Mouse (Mus musculus): ENCODE measurements around the gene Dnal4. TPM values are rescaled to one million over a fixed set of nuclear protein-coding genes. Genes with fewer than 3 reads are reported as not detected.

Gene Dnal4
- polyA plus RNA-seq, 1 experiment, result 18.7 TPM

DNA sequence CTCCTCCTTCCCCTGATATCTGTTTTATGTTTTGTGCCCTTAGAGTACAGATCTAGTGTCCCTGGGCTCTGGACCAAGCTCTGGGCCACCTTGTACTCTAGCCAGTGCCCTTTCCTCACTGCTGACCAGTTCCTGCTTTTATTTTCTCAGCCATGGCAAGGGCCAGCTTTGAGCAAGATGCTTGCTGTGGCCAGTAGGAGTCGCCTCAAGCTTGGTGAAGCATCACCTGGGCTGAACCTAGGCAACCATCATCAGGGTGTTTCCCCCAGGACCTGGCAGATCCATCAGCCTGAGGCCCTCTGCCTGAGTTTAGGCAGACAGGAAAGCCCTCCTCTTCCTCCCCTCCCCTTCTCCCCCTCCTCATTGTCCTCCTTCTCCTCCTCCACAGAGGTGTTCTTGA, 54.2 kb downstream of the Dnal4 start:
- H3K27ac ChIP-seq (ENCODE audit: insufficient read depth, low read depth, low read length), result no peak overlapping the region
- no peak for TF ChIP-seq POLR2A (IDR thresholded peaks at IDR 0.05; ENCODE audit: low read depth, low read length)
- peak; percentile 58; the same call in 1 of the 2 replicates for TF ChIP-seq CTCF (IDR thresholded peaks at IDR 0.05; ENCODE audit: extremely low read depth, insufficient read length, insufficient replicate concordance, low read depth, low read length)
- H3K27me3 ChIP-seq (ENCODE audit: control insufficient read depth, insufficient read depth, low read length), result no peaks in the 10 kb centered on the region
- no peaks in the 10 kb centered on the region for H3K4me1 ChIP-seq (ENCODE audit: control insufficient read depth, insufficient read depth, insufficient read length, low read length)
- H3K4me3 ChIP-seq (ENCODE audit: low read depth, low read length), result no peak overlapping the region
- H3K36me3 ChIP-seq (ENCODE audit: control insufficient read depth, insufficient read depth, low read length), result peaks cover 39% of the 10 kb centered on the region
- 28% methylated on average over 1 of the region's 1 CpGs for WGBS

DNA sequence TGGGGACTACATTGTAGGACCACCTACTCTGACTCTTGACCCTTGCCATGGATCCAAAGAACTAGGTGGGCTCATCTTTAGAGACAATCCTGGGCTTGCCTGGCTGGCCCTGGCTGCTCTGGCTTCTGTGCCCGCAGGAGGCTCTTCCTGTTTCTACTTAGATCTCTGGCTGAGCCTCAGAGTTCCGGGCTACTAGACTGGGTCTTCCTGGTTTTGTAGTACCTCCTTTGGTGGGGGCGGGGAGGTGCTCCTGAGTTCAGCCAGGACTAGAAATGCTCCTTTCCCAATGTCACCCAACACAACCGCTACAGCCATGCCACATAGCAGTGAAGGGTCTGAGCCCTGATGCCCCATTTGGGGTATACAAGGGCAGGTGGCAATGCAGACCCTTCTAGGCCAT, 56.9 kb downstream of the Dnal4 start:
- Histone ChIP-seq H3K27ac (ENCODE audit: insufficient read depth, low read depth, low read length) (no peak overlapping the region), H3K36me3 (ENCODE audit: control insufficient read depth, insufficient read depth, low read length) (peaks cover 50% of the 10 kb centered on the region), H3K4me1 (ENCODE audit: control insufficient read depth, insufficient read depth, insufficient read length, low read length) (no peaks in the 10 kb centered on the region), H3K27me3 (ENCODE audit: control insufficient read depth, insufficient read depth, low read length) (no peaks in the 10 kb centered on the region), H3K4me3 (ENCODE audit: low read depth, low read length) (no peak overlapping the region)
- TF ChIP-seq POLR2A (IDR thresholded peaks at IDR 0.05; ENCODE audit: low read depth, low read length) (no peak), CTCF (IDR thresholded peaks at IDR 0.05; ENCODE audit: extremely low read depth, insufficient read length, insufficient replicate concordance, low read depth, low read length) (no peak)
- 83% methylated on average over 4 of the region's 4 CpGs for WGBS

DNA sequence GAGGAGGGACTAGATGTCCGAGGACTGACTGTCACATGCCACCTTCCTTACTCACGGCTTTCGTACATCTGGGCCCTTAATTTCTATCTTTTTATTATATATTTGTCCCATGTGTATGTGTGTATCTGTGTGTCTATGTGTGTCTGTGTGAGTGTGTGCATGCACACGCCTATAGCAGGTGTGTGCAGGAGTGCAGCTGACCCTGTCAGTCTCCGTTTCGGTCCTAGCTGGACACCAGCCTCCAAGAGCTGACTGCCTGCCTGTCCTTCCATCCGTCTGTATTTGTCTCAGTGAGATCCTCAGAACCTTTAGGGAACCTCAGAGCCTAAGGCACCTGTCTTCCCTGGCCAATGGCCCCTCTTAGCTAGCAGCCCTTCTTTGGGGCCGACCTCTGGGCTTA, 57.4 kb downstream of the Dnal4 start:
- H3K4me1 ChIP-seq (ENCODE audit: control insufficient read depth, insufficient read depth, insufficient read length, low read length), result no peaks in the 10 kb centered on the region
- no peaks in the 10 kb centered on the region for H3K27me3 ChIP-seq (ENCODE audit: control insufficient read depth, insufficient read depth, low read length)
- no peak overlapping the region for H3K4me3 ChIP-seq (ENCODE audit: low read depth, low read length)
- H3K27ac ChIP-seq (ENCODE audit: insufficient read depth, low read depth, low read length), result no peak overlapping the region
- WGBS, result 91% methylated on average over 8 of the region's 8 CpGs
- no peak for TF ChIP-seq CTCF (IDR thresholded peaks at IDR 0.05; ENCODE audit: extremely low read depth, insufficient read length, insufficient replicate concordance, low read depth, low read length)
- no peak for TF ChIP-seq POLR2A (IDR thresholded peaks at IDR 0.05; ENCODE audit: low read depth, low read length)
- H3K36me3 ChIP-seq (ENCODE audit: control insufficient read depth, insufficient read depth, low read length), result peaks cover 51% of the 10 kb centered on the region

DNA sequence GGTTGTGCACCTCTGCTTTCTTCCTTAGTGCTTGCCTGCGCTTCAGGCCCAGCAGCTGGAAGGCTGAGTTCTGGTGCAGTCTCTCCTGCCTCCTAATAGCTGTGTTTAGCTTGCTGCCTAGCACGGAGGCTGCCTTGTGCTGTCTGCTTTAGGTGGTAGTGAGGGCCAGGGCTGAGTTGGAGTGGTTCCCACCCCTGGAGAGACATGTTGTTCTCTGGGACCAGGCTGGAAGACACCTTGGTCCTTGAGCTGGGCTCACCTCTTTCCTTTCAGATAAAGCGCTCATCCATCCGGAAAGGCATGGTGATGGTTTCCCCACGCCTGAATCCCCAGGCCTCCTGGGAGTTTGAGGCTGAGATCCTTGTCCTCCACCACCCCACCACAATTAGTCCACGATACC, 60.9 kb downstream of the Dnal4 start:
- H3K4me1 ChIP-seq (ENCODE audit: control insufficient read depth, insufficient read depth, insufficient read length, low read length), result no peaks in the 10 kb centered on the region
- peaks cover 72% of the 10 kb centered on the region for H3K36me3 ChIP-seq (ENCODE audit: control insufficient read depth, insufficient read depth, low read length)
- 93% methylated on average over 6 of the region's 6 CpGs for WGBS
- H3K27ac ChIP-seq (ENCODE audit: insufficient read depth, low read depth, low read length), result no peak overlapping the region
- no peaks in the 10 kb centered on the region for H3K27me3 ChIP-seq (ENCODE audit: control insufficient read depth, insufficient read depth, low read length)
- TF ChIP-seq POLR2A (IDR thresholded peaks at IDR 0.05; ENCODE audit: low read depth, low read length), result no peak
- no peak for TF ChIP-seq CTCF (IDR thresholded peaks at IDR 0.05; ENCODE audit: extremely low read depth, insufficient read length, insufficient replicate concordance, low read depth, low read length)
- H3K4me3 ChIP-seq (ENCODE audit: low read depth, low read length), result no peak overlapping the region

DNA sequence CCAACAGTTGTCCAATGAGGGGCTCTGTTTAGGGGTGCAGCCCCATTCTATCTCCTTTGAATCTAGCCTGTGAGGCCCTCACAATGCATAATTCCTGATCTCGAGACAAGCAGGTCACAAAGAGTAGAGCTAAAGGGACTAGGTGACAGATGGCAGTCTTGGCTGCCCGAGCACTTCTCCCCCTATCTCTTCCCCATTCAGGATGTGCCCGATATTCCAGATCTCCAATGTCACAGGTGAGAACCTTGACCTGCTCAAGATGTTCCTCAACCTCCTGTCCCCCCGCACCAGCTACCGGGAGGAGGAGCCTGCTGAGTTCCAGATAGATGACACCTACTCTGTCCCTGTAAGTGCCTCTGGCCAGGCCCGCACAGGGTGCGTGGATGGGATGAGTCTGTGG, 62.0 kb downstream of the Dnal4 start:
- TF ChIP-seq CTCF (IDR thresholded peaks at IDR 0.05; ENCODE audit: extremely low read depth, insufficient read length, insufficient replicate concordance, low read depth, low read length) (no peak), POLR2A (IDR thresholded peaks at IDR 0.05; ENCODE audit: low read depth, low read length) (no peak)

More for the DNA sequence above, 62.0 kb downstream of the Dnal4 start:
- 92% methylated on average over 7 of the region's 7 CpGs for WGBS
- no peaks in the 10 kb centered on the region for H3K4me1 ChIP-seq (ENCODE audit: control insufficient read depth, insufficient read depth, insufficient read length, low read length)
- H3K4me3 ChIP-seq (ENCODE audit: low read depth, low read length), result no peak overlapping the region
- peaks cover 76% of the 10 kb centered on the region for H3K36me3 ChIP-seq (ENCODE audit: control insufficient read depth, insufficient read depth, low read length)
- H3K27ac ChIP-seq (ENCODE audit: insufficient read depth, low read depth, low read length), result no peak overlapping the region
- H3K27me3 ChIP-seq (ENCODE audit: control insufficient read depth, insufficient read depth, low read length), result no peaks in the 10 kb centered on the region

Other genes starting within 250 kb of the Dnal4 start
- 66.0 and 108 TPM in 2 replicates for gene Ddx17, start 231.1 kb downstream of the Dnal4 start, polyA plus RNA-seq (2012; rRNA removed)
- 0.08 TPM in 1 of 2 replicates, not detected in the other for gene Dmc1, start 172.7 kb downstream of the Dnal4 start, polyA plus RNA-seq (2012; rRNA removed)
- 0.06 and 0.25 TPM in 2 replicates for gene Fam227a, start 118.9 kb downstream of the Dnal4 start, polyA plus RNA-seq (2012; rRNA removed)
- 3.1 and 5.6 TPM in 2 replicates for gene Cby1, start 118.7 kb downstream of the Dnal4 start, polyA plus RNA-seq (2012; rRNA removed)
- 13.8 and 21.7 TPM in 2 replicates for gene Tomm22, start 107.0 kb downstream of the Dnal4 start, polyA plus RNA-seq (2012; rRNA removed)
- 9.5 and 14.2 TPM in 2 replicates for gene Josd1, start 89.9 kb downstream of the Dnal4 start, polyA plus RNA-seq (2012; rRNA removed)
- 18.6 and 34.9 TPM in 2 replicates for gene Gtpbp1, start 87.0 kb downstream of the Dnal4 start, polyA plus RNA-seq (2012; rRNA removed)
- gene Sun2, start 35.3 kb downstream of the Dnal4 start, polyA plus RNA-seq (2012; rRNA removed), result 12.1 and 18.5 TPM in 2 replicates
- 1.0 and 1.3 TPM in 2 replicates for gene Nptxr, start 26.9 kb upstream of the Dnal4 start, polyA plus RNA-seq (2012; rRNA removed)
- gene Npcd, start 56.4 kb upstream of the Dnal4 start, polyA plus RNA-seq (2012; rRNA removed), result 0.23 and 0.63 TPM in 2 replicates
- 11.1 and 19.9 TPM in 2 replicates for gene Cbx6, start 56.8 kb upstream of the Dnal4 start, polyA plus RNA-seq (2012; rRNA removed)
- gene Apobec3, start 113.8 kb upstream of the Dnal4 start, polyA plus RNA-seq (2012; rRNA removed), result 9.3 and 21.1 TPM in 2 replicates
- 9.9 and 32.8 TPM in 2 replicates for gene Cbx7, start 193.3 kb upstream of the Dnal4 start, polyA plus RNA-seq (2012; rRNA removed)
- 5.7 and 8.0 TPM in 2 replicates for gene Pdgfb, start 237.1 kb upstream of the Dnal4 start, polyA plus RNA-seq (2012; rRNA removed)

All from small intestine, adult 2 months (tissue).